Mouse (Mus musculus) embryonic fibroblast, embryonic 13.5 days (primary cell): ENCODE data around the gene Frmd6.

Experiments used
- CTCF ChIP-seq: IDR thresholded peaks from 2 replicates; pipeline ENCODE4 v1.5.1; 2011; ENCODE audit warnings: mild to moderate bottlenecking, control low read depth, low read length, moderate library complexity, borderline replicate concordance; ENCODE audit not compliant: insufficient read depth
- POLR2A ChIP-seq: IDR thresholded peaks from 2 replicates; pipeline ENCODE4 v1.6.1; 2011; ENCODE audit warnings: low read depth, mild to moderate bottlenecking, control low read depth, low read length, moderate library complexity

GRCm38 (mm10) chr12:70853026-70853425 is 27.7 kb downstream of the Frmd6 start:
- TF ChIP-seq POLR2A: no peak
- no peak for TF ChIP-seq CTCF
